Mouse (Mus musculus) right cerebral cortex, adult 18-20 months (tissue): ENCODE results near the gene Zbtb18.
A peak's percentile ranks its signal among the peaks of the same experiment; 100 is the strongest.

ENCODE experiments used
- DNase-seq: peaks from one replicate; pipeline ENCODE4 v3.0.0; 2022; ENCODE audit warnings: mixed read lengths

Zbtb18 gene

DNA sequence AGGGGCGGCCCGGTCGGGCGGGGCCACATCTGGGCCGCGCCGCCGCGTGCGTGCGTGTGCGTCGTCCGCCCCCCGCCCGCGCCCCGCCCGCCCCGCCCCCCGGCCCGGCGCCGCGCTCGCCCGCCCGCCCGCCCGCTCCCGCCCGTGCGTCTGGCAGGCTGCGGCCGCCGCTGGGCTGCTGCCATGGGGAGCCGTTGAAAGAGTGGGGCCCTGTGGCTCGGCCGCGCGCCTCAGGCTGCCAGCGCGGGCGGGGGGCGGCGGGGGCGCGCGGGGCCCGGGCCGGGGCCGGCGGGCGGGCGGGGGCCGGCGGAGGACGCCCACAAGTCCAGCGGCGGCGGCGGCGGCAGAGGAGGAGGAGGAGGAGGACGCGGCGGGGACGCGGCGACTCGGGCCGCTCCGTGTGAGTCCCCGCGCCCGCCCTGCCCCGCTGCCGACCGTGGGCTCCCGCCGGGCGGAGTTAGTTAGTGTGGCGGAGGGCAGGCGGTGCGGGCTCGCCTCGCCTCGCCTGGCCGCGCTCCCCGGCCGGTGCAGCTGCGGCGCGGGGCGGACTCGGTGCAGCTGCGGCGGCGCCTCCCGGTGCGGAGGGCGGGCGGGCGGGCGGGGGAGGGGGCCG is at the start of gene Zbtb18:
Gene Zbtb18 (plus strand): TSS at position 156 of the 613 bp plus-strand sequence.
- DNase-seq, result no peak

DNA sequence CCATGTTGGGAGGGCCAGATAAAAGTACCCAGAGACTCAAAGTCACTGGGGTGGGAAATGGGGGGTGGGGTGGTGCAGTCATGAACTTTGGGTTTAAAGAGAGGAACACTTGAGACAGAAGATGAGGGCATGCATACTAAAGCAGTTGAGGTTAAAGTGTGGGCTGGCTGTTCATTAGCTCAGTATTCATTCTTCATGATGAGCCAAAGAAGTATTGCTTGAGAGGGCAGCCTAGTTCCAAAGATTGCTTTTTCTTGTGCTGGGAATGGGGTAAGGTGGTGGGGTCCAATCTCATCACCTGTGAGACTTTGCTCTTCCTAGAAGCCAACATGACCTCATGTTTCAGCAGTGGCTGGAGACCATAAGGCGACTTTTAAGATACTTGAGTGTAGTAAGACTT is 44.7 kb upstream of the Zbtb18 start:
- DNase-seq, result no peak

DNA sequence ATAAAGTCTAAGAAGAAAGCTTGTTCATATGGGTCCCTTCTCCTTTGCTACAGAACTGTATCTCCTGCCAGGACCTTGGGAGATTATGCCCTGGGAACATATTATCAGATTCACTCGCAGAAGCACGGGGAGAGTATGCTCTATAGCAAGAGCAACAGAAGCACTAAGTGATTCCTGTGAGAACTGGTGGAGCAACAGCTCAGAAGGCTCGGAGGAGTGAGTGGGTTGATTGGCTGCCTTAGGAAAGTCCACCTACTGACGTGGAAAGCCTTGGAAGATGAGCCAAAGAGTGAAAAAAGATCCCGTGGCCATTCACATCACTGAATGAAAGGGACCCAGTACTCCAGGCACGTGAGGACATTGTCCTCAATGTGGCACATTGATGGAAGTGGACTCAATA is 37.0 kb upstream of the Zbtb18 start:
- peak; percentile 66 for DNase-seq

DNA sequence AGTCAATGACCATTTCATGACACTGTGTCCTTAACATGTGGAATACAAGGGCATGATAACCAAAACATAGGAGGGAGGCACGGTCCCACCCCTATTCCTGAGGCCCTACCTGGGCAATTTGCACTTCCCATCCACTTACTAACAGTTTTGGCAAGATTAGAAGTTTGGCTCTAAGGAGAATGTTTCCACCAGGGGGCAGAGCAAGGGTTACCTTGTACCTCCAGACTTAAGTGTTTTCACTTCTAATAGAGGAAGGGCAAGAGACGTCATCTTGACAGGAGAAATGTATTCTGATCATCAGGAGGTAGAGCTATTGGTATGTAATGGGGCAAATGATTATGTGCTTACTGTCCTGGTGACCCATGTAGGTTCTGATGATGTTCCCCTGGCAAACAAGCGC is 33.5 kb upstream of the Zbtb18 start:
- no peak for DNase-seq

DNA sequence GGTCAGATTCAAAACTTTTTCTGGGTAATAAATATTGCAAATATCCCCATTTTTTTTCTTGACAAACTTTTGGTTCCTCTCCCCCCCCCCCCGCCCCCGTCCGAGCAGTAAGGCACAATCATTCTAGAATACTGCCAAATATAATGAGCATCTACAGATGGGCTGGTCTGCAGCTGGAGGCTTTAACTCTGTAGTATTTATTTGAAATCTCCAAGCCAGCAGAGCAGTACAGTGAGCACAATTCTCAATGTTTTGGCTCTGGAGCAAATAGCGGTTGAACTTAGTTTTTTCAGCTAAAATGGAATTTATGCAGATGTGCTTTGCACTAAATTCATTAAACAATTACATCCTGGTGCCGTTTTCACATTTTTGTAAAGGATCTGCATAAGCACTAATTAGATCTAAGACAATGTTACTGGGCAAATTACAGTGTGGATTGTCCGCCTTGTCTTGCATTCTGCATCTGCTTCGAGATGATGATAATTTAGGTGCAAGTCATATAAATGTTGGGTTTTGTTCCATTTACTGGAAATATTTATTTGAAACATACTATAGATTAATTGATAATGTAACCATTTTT is 31.3 kb upstream of the Zbtb18 start:
- no peak for DNase-seq

DNA sequence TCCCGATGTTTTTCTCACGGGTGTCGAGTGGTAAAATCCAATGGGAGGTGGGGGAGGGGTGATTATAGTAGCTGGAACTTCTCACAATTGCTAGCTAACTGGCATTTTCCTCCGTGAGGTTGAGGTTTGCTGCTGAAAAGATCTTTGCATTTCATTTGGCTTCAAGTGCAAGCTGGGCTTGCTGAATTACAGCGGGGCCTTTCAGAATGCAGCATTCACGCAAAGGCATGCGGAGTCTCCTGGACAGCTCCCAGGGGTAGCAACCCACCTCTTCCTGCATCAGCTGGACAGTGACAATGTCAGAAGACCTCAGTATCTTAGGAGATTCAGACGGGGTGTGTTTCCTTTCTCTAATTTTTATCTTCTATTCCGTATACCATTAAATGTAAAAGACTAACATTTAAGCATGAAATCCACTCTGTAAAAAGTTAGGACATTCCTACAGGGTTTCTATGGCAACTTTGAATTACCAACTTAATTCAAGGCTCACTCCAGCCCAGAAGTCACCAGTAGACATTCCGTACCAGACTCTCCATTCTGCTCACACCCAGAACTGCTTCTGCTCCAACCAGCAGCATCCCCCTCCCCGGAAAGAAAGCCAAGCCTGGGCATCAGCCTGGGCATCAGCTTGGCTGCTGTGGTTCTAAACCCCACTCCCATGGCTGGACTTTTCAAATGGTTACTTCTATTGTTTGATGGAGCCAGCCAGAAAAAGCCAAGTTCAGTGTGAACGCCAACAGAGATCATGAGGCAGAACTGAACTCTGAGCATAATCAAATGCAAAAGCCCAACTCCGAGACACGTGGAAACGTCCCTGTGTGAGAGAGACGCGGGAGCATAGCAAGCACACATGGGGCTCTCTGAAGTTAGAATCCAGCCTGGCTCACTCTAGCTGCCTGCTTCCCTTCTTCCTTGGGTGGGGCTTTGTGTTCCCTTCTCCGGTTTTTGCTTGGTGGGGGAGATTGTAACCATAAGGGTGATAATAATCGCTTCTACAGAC is 30.5 kb upstream of the Zbtb18 start:
- no peak for DNase-seq

DNA sequence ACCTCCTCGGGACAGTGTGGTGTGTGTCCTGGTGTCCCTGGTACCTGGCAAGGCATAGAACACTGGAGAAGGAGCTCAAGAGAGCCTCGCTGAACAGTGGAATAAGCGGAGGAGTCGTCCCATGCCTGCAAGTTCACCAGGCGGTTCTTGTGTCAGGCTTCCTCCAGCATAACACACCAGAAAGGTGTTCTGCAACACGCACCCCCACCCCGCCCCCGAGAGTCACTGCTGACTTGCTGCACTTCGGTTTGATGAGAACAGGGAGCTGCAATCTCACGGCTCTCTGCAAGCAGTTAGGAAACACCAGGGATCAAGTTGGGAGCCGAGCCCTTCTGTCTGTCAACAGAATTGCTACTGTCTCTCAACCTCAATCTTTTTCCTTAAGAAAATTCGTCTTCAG is 22.8 kb upstream of the Zbtb18 start:
- DNase-seq, result no peak

DNA sequence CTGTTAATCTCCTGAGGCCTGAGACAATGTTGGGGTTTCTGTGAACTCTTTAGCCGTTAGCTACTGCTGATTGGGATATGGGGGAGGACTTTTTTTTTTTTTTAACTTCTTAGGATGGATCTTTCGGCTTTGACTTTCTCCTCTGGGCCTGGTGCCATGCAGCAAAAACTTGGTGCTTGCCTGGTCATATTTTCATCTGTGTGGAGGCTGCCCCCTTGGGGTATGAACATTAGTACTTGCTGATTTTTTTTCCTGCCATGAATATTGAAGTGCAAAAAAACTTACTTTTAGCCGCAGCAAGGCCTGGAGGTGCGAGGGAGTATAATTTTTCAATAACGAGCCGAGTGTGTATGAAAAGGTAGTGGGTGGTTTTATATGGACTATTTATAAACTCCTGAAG is 22.0 kb upstream of the Zbtb18 start:
- no peak for DNase-seq

DNA sequence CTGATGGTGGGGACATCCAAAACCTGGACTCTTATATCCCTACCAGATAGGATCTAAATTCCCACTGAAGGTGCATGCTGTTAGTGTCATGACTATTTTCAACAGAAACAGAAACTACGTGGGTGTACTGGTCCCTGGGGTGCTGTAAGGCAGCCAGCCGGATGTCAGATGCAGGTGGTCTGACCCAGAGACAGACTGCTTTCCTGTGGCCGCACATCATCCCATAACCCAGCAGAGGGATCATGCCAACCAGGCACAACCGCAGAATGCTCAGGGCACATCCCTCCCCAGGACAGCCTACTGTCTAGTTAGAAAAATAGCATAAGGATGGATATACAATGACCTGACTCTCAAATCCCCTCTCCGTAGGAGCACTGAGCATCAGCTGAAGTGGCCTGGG is 14.3 kb upstream of the Zbtb18 start:
- no peak for DNase-seq

DNA sequence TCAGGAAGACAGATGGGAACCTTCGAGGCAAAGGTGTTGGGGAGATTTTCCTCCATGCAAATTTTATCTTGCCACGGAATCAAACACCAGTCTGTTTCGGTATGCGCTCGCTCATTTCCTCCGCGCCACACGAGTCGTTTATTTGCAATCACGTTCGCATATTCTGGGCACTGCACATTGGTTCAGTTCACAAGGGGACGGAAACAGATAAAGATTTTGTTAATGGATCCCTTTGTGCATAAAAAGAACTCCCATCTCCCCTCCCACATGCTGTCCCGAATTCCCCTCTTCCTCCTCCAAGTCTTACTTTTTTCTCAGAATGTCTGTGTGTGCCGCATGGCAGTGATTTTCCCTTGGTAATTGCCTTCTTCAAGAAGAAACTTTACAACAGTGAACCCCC is 13.8 kb upstream of the Zbtb18 start:
- DNase-seq, result no peak

DNA sequence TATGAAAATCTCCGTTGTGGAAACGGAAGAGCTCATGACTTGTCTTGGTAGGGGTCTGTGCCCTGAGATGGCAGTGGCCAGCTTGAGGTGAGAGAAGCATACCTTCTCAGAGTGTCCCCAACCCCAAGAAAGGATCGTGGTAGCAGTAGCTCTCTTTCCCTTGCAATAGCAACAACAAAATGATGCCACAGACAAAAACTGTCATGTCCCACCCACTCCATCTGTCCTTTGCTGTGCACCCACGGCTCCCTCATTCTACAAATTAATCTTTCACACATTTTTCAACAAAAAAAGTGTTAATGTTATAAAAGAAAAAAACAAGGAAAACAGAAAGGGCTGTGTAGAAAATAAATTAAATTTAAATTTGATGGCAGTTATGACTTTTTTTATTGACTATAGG is 13.1 kb upstream of the Zbtb18 start:
- DNase-seq, result no peak

DNA sequence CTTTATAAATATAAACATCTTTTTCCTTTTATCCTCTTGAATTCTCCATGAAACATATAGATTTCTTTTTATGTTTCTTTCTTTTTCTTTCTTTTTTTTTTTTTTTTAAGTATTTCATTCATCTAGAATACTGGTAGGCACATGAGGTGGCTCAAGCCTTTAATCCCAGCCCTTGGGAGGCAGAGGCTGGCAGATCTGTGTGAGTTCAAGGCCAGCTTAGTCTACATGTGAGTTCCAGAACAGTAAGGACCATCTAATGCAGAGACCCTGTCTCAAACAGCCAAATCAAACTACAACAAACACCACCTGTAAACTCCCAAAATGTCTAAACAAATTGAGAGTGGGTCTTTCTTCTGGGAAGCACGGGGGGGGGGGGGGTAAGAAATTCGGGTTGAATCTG is 1.7 kb upstream of the Zbtb18 start:
- DNase-seq, result no peak

DNA sequence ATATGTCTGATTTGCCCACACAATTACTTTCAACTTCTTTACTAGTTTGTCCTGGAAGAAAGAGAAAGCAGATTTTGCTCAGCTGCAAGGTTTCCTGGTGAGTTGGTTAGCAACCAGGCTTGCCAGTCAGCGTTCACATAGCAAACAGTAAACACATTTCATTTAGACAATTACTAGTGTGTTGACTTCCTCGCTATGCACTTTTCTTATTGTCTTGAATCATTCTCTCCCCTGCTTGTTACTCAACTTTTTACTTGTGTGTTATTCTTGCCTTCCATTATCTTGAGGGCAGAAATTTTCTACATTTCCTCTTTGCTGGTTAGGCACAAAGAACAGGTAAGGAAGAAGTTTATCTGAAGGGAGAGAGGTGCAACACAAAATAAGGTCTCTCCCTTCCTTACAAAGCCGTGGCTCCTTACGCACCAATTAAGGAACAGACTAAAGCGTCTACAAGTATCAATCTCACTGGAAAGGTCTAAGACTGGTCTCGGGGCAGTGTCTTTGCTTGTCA is 1.1 kb upstream of the Zbtb18 start:
- DNase-seq, result no peak

DNA sequence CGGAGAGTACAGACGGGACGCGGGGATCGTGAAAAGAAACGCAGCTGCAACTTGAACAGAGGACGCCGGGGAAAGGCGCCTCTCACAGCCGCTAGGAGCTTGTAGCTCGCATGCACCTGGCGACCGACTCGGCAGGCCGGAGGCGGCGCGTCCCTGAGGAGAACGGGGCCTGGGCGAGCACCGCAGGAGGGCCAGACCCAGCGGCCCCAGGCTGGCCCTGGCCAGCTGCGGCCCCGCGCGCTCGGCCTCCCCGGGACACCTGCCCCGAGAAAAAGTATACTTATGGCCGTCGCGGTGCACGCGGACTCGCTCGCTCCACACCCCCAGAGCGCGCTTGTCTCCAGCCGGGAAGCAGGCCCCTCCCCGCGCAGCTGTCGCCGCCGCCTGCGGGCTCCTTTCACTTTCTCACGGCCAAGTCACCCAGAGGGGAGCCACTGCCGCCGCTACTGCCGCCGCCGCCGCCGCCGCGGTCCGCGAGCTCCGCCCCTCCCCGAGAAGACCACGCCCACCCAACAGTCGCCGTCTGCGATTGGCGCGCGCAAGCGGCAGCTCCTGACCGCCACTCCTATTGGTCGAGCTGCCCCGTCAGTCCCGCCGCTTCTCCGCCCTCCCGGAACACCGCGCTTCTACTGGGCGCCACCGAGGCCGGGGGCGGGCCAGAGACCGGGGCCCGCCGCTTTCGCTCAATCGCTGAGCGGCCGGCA is 507 bp upstream of the Zbtb18 start:
- DNase-seq, result peak; percentile 100

DNA sequence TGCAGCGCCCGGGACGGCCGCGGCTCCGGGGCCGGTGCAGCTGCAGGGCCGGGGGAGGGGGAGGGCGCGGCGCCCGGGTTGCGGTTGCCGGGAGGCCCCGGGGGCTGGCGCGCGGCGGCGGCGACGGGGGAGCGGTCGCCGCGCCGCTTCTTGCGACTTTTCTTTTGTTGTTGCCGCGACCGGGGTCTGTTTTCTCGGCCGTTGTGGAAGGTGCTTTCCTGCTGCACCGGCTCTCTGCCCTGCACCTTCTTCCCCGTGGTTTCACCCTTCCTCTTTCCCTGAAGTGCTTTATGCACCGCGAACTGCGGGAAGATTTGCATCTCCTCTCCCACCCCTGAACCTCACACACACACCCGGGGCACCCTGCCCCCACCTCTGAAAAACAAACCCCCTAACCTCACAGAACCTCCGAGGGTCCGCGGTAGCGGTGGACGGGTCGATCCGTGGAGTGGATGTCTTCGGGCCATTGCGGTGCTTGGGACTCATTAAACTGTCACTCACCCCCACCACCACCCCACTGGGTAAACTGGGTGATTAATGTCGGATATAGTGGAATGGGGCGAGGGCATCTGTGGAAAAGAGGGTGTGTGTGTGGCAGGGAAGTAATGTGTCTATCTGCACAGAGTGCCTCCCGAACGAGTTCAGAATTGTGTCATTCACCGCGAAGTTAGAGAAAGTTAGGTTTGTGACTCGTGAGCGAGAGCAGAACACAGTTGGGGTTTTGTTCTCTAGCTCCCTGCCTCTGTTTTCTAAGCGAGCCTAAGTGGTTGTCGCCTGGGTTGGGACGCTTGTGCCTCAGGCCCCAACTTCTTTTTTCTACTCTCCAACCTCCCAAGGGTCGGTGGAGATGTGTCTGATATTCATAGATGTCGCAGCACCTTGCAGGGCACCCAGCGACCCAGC is 921 bp downstream of the Zbtb18 start:
- no peak for DNase-seq

DNA sequence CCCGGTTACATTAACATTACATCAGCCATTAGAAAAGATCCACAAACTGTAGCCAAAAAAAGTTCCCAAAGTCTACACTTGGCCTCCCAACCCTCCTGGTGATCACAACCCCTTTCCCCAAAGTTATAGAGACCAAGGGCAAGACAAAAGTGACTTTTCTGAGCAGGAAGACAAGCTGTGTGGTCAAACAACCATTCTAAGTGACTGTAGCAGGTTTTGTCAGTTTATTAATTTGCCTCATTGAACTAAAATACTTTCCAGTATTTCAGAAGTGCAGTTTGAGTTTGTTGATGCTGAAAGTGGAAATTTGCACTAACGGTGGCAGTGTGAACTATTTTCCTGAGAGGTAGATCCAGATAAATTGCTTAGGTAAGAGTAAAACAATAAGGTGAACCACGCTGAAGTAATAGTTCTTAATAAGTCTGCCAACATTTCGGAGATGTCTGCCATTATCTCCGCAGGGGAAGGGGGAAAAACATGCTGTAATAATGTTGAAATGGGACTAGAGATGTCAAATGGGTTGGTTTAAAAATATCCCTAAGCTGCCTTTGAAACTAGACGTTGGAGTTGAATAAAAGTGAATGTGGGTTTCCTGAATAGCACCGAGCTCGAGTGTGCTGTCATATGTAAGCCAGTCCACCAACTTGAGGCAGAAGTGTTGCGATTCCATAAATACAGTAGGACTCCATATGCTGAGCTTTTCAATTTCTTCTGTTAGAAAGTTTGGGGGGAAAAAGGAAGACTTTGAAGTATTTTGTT is 1.8 kb downstream of the Zbtb18 start:
- no peak for DNase-seq

DNA sequence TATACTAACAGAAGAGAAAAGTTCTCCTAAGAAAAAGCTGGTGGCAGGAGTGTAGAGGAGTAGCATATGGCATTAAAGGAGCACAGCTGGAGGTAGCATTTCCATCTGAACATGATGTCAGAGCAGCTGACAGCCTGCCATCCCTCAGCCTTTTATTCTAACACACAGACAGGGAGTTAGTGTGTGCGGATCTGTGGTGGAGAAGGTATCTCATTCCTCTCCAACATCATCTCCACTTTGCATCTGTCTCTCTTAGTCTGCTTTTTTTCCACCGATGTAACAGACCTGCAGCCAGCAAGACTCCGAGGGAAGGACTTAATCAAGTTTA is 2.3 kb downstream of the Zbtb18 start:
- peak; percentile 73 for DNase-seq

DNA sequence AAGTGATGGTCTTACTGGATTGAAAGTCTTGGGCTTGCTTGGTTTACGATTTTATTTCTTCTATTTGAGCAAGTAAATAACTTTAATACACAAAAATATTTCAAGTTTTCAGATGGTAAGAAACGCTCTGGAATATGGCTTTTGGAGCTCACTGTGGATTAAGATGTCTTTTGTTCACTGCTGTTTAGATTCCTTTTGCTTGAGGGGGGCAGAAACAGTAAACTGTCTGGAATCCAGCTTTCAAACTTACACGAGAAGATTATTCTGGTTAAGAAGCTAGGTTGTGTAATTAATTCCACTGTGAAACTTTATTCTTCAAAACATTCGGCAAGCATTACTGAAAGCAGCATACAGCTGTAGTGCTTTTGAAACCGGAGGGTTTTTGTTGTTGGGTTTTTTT is 2.8 kb downstream of the Zbtb18 start:
- DNase-seq, result no peak

DNA sequence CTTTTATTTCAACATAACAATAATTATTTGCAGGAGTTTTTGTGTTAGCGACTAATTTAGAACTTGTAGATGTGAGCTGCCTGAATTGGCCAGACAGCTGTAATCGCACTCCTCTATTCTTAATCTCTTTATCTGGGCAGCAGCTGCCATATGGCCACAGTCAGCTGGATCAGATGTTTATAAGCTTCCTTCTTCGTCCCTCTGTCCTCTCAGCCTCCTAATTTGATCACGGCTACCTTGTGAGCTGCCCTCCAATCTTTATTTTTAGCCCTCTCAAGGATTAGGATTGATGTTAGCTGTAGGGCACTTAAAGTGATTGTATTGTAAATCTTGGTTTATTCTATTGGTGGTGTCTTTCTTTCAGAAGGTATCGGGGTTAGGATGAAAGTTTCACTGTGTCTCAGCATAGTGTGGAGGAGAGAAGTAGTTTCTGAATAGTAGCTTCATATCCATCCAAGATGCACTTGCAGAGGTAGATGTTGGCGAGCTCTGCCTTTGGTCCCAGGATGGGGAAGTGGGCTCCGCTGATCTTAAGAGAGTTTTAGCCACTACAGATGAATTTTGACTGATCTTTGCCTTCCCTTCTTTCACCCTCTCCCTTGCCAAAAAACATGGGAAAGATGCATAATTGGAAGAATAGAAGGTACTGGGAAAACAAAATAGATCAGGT is 3.4 kb downstream of the Zbtb18 start:
- no peak for DNase-seq

DNA sequence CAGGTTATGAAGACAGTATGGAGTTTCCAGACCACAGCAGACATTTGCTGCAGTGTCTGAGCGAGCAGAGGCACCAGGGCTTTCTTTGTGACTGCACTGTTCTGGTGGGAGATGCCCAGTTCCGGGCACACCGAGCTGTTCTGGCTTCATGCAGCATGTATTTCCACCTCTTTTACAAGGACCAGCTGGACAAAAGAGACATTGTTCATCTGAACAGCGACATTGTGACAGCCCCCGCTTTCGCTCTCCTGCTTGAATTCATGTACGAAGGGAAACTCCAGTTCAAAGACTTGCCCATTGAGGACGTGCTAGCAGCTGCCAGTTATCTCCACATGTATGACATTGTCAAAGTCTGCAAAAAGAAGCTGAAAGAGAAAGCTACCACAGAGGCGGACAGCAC is 4.9 kb downstream of the Zbtb18 start:
- peak; percentile 53 for DNase-seq
